Mouse (Mus musculus): ENCODE data around the gene Myof.

Myof gene

GRCm38 (mm10) chr19:38026211-38026624 lies 17.2 kb downstream of the Myof start:
- POLR2A ChIA-PET, result interaction anchor here in 3 of 4 experiments (0.6 to 4.1 kb wide), 45 partner anchors 9 to 1289 kb away, joined by 3 to 39 read pairs (median 5); partner anchors contain the start of genes Myof (in 2 of the 3), Cep55 (in 1 of the 3) and Ppp1r3c (in 1 of the 3)
- CTCF ChIA-PET, result interaction anchor here in 3 of 4 experiments (0.6 to 1.8 kb wide), 3 partner anchors 16 to 148 kb away, joined by 3 to 6 read pairs (median 3); no protein-coding TSS in a partner anchor

GRCm38 (mm10) chr19:38025254-38026041 lies 17.9 kb downstream of the Myof start:
- CTCF ChIA-PET, result interaction anchor here in 3 of 4 experiments (0.6 to 1.8 kb wide), 5 partner anchors 17 to 228 kb away, joined by 3 to 6 read pairs (median 3); no protein-coding TSS in a partner anchor
- POLR2A ChIA-PET, result interaction anchor here in 3 of 4 experiments (0.6 to 4.1 kb wide), 49 partner anchors 9 to 1289 kb away, joined by 3 to 39 read pairs (median 5); partner anchors contain the start of genes Myof (in 2 of the 3), Cep55 (in 1 of the 3) and Ppp1r3c (in 1 of the 3)

GRCm38 (mm10) chr19:38023603-38024002 lies 19.8 kb downstream of the Myof start:
- CTCF ChIA-PET, result no interaction called here
- POLR2A ChIA-PET, result interaction anchor here in 3 of 4 experiments (0.6 to 1.6 kb wide), 9 partner anchors 8 to 535 kb away, joined by 3 to 7 read pairs (median 4); no protein-coding TSS in a partner anchor

DNA sequence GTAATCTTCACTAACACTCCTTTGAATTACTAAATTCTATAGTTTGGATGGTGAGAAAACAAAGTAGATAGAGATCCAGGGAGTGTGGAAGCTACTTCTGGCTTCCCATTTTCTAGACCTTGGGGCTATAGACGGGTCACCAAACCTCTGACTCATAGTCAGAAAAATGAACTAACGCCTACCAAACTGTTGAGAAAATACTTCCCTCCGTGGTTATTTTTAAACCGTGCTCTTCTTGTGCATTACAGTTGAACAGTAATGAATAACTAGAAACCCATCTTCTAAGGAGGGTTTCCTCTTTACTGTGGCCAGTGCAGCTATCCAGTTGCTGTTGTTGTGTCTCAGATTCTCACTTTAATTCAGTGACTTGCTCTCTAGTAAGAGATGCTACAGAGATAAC lies 20.7 kb downstream of the Myof start:
- ChIA-PET POLR2A (interaction anchor here in 2 of 4 experiments (0.7 to 1.6 kb wide), 7 partner anchors 10 to 32 kb away, joined by 3 to 7 read pairs (median 4); no protein-coding TSS in a partner anchor), CTCF (no interaction called here)

DNA sequence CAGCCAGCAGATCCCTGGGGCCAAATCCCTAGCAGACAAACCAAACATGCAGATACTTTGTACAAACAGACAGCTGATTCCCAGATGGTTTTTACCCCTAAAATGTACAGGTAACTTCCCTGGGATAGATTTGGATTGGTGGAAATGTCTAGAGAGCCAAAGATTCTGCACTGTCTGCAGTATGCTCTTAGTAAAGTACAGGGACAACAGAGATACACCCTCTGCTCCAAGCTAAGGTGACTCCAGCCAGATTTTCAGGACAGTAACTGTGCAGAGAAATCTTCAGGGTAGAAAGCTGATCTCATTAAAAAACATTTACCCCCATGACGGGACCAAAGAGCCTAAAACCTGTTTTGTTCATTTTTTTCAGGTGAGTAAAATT lies 27.5 kb downstream of the Myof start:
- ChIA-PET CTCF (interaction anchor here in 2 of 4 experiments (0.7 to 1.2 kb wide), 2 partner anchors 414 kb away, joined by 3 read pairs; no protein-coding TSS in a partner anchor), POLR2A (interaction anchor here in 3 of 4 experiments (0.8 to 3.3 kb wide), 14 partner anchors 8 to 60 kb away, joined by 3 to 21 read pairs (median 4); no protein-coding TSS in a partner anchor)

GRCm38 (mm10) chr19:38015180-38015872 lies 28.1 kb downstream of the Myof start:
- POLR2A ChIA-PET, result interaction anchor here in 3 of 4 experiments (0.6 to 3.3 kb wide), 11 partner anchors 8 to 408 kb away, joined by 3 to 21 read pairs (median 4); no protein-coding TSS in a partner anchor
- CTCF ChIA-PET, result interaction anchor here in 2 of 4 experiments (0.7 to 1.2 kb wide), 2 partner anchors 413 kb away, joined by 3 read pairs; no protein-coding TSS in a partner anchor

DNA sequence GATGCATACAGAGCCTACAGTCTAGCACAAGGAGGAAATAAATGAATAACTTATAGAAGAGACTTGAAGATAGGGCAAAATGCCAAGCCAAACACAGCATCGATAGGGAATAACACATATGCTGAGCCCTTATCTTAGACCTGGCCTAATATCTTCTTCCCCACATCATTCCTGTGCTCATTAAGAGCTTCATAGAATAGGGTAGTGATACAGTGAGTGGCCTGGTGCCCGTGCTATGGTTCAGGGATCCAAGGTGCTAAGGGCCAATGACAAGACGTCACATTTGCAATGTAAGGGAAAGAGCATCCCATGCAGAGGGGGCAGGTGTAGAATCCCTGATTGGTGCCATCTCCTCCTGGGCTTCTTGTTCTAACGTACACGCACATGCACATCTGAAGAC lies 28.9 kb downstream of the Myof start:
- CTCF ChIA-PET, result no interaction called here

DNA sequence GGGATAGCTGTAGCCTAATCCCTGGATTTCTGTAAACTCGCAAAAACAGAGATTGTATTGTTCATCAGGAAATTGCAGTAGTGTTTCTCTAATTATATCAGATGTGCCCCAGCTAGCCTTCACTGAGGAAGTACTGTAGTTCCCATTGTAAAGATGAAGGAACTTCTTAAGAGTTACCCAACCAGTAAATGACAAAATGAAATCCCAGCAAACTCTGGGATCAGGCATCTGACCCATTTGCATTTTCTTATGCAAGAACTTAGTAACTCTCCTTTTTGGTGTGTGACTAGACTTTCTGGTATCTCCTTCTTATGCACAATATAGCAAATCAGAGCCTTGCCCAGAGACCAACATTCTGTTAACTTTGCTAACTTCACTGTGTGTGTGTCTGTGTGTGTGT lies 32.0 kb downstream of the Myof start:
- CTCF ChIA-PET, result no interaction called here
- POLR2A ChIA-PET, result interaction anchor here in 1 of 4 experiments (0.6 kb wide), 1 partner anchor 84 kb away, joined by 3 read pairs; no protein-coding TSS in a partner anchor

More for the DNA sequence above, 28.9 kb downstream of the Myof start:
- POLR2A ChIA-PET, result interaction anchor here in 2 of 4 experiments (0.8 to 3.3 kb wide), 3 partner anchors 9 to 11 kb away, joined by 4 to 21 read pairs (median 4); no protein-coding TSS in a partner anchor

DNA sequence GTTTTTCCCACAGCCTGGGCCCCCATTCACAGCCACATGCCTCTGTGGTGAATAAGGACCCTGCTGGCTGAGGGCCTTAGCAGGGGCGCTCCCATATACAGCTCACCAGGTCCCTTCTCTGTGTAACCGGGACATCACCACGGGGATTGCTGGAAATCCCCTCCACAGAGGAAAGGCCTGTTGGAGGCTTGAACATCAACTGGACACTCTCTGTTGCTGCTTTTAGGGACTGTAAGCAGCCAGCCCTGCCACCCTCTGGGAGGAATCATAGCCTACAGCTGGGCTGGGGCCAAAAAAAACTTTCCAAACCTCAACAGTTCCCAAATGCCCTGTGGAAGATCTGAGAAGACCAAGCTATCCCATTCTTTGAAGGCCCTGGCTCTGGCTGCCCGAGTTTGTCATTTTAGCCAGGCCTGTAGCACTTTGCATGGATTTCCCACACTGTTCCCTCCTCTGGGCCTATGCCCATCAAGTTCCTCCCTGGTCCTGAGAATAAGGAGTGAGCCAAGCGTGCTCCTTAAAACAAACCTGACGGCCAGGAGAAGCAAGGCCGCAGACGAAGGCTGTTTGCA lies 38.5 kb downstream of the Myof start:
- CTCF ChIA-PET, result no interaction called here
- POLR2A ChIA-PET, result interaction anchor here in 2 of 4 experiments (0.6 to 1.9 kb wide), 7 partner anchors 16 to 49 kb away, joined by 3 to 7 read pairs (median 5); partner anchors contain the start of gene Cep55 (in 1 of the 2)

GRCm38 (mm10) chr19:38003671-38004521 lies 39.5 kb downstream of the Myof start:
- ChIA-PET CTCF (interaction anchor here in 1 of 4 experiments (1.0 kb wide), 1 partner anchor 261 kb away, joined by 3 read pairs; the partner anchor contains the start of gene Lgi1), POLR2A (interaction anchor here in 3 of 4 experiments (0.6 to 1.9 kb wide), 8 partner anchors 17 to 121 kb away, joined by 3 to 7 read pairs (median 3); partner anchors contain the start of genes Cep55 (in 1 of the 3) and Rbp4 (in 1 of the 3))

- CTCF ChIA-PET, result no interaction called here
- POLR2A ChIA-PET, result no interaction called here
These were observed 40.6 kb downstream of the Myof start for GRCm38 (mm10) chr19:38002816-38003215.

DNA sequence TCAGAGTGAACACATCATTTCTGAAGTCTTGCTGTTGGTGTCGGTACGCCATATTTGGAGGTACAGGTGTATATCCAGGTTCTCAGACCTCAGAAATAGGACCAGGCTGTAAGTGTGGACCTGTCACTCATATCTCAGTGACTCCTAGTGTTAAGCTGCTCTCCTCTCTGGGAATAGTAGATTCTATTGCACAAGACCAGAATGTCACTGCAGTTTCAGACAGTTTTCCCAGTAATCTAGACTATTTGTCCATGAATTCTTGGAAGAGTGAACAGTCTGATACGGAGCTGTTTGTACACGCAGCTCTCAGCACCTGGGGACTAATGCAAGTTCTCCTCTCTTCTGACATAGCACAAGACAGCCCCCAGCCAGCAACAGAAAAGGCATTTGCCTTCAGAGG lies 42.4 kb downstream of the Myof start:
- ChIA-PET POLR2A (interaction anchor here in 2 of 4 experiments (0.5 to 1.2 kb wide), 2 partner anchors 45 to 501 kb away, joined by 3 to 5 read pairs; no protein-coding TSS in a partner anchor), CTCF (no interaction called here)

DNA sequence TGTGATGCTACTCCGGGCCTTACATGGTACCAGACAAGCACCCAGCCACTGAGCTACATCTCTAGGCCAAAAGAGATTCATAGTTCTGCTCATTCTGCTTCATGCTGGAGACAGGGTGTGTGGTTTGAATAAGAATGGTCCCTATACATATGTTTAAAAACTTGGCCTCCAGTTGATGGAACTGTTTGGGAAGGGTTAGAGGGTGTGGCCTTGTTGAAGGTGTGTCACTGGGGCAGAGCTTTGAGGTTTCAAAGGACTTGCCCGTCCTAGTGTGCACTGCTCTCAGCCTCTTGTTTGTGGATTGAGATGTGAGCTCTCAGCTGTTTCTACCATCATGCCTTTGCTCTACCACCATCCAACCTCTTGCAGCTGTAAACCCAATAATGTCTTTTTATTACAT lies 43.4 kb downstream of the Myof start:
- CTCF ChIA-PET, result interaction anchor here in 2 of 4 experiments (0.5 to 0.6 kb wide), 2 partner anchors 224 to 426 kb away, joined by 3 to 7 read pairs; no protein-coding TSS in a partner anchor
- POLR2A ChIA-PET, result interaction anchor here in 2 of 4 experiments (0.6 to 1.5 kb wide), 2 partner anchors 30 to 50 kb away, joined by 4 to 9 read pairs; no protein-coding TSS in a partner anchor

DNA sequence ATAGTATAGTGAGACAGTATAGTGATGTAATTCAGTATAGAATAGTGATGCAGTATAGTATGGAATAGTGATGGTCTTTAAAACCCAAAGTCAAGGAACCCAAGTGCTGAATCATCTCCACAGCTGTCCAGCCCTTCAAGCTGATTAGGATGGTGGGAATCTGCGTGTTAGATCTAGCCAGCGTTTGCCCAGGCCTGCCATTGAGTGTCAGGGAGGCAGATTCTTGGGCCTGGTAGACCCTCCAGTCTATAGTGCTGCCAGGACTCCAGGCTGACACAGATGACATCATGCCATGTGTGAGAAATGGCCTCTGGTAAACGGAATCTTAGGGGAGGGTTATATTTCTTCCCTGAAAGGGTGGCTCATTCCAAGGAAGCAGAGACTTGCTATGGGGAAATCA lies 49.1 kb downstream of the Myof start:
- ChIA-PET POLR2A (no interaction called here), CTCF (no interaction called here)

DNA sequence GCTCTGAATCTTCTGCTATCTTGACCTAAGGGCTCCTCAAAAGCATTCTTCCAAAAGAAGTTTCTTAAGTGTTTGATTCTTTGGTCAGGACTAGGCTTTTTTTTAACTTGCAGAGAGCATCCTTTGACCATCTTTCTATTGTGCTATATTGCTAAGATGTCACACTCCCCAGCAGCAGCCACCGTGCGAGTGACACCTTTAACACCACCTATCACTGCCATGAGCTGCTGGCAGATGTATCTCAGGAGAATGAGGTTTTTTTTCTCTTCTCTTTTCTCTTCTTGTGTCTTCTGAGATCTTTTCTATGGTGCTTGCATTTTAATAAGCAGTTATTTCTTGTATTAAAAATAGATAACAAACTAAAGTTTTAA lies 51.2 kb downstream of the Myof start:
- ChIA-PET CTCF (no interaction called here), POLR2A (interaction anchor here in 1 of 4 experiments (1.3 kb wide), 1 partner anchor 33 kb away, joined by 3 read pairs; no protein-coding TSS in a partner anchor)

DNA sequence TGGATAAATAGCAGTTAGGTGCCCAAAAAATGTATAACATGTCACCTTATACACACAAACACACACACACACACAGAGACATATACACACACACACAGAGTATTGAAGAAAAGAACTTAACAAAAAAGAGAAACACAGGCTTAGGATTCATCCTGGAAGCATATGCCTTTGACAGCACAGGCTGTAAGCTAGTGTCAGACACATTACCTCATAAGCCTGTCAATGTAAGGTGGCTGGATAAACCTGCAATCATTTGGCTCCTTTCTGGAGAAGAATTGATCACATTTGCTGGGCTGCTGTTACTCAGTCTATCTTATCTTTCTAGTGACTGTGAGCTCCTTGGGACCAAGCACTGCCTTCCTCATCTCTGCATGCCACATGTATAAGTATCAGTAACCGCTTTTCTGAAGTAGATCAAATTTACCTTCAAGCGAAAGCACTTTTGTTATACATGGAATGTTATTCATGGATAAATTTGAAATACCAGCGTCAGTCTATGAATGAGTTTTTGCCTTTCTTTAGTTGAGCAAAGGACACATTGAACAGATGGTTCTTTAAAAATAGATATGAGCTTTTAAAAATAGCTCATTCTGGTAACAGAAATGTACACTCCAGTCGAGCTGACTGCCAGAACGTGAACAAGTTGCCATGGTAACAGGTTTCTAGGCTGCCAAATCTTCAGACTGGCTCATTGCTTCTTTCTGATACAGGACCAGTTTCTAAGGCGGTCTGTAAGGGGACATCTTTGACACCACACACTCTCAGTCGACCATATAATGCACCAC lies 51.8 kb downstream of the Myof start:
- CTCF ChIA-PET, result no interaction called here
- POLR2A ChIA-PET, result interaction anchor here in 1 of 4 experiments (1.3 kb wide), 1 partner anchor 34 kb away, joined by 3 read pairs; no protein-coding TSS in a partner anchor

- POLR2A ChIA-PET, result no interaction called here
- CTCF ChIA-PET, result no interaction called here
These were observed 53.4 kb downstream of the Myof start for GRCm38 (mm10) chr19:37989971-37990370.
